Mouse (Mus musculus) layer of hippocampus, postnatal 10 days (tissue): ENCODE data around the gene Dnah3. TPM values are rescaled to one million over a fixed set of nuclear protein-coding genes. Genes with fewer than 3 reads are reported as not detected.

Source experiments
- DNase-seq, 2 experiments: peaks; one replicate each; pipeline ENCODE4 v3.0.0; 2021; ENCODE audit warnings: low spot score in 2 of 2
- total RNA-seq, 2 experiments: library from RNA; stranded (reverse); gene quantifications; 2 replicates each; pipeline ENCODE4 v1.2.3; 2021

The Dnah3 gene
- total RNA-seq, 2 experiments from 2014 or later, result 0.37 to 0.42 TPM

GRCm38 (mm10) chr7:119957421-119957820 is 137.7 kb downstream of the Dnah3 start:
- no peak for DNase-seq

DNA sequence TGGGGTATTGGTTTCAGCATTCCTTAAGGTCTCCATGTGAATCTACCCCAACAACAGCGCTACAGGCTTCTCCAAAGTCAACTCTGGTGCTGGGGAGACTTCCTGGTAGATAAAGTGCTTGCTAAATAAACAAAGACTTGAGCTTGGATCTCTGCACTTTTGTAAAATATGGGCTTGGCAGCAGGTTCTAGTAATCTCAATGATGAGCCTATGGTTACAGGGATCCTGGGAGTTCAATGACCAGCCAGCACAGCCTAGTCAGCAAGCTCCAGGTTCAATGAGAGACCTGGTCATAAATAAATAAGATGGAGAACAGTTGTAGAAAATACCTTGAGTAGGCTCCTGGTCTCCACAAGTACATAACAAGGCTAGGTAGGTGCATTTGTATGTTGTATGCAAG is 141.0 kb downstream of the Dnah3 start:
- DNase-seq, result no peak

DNA sequence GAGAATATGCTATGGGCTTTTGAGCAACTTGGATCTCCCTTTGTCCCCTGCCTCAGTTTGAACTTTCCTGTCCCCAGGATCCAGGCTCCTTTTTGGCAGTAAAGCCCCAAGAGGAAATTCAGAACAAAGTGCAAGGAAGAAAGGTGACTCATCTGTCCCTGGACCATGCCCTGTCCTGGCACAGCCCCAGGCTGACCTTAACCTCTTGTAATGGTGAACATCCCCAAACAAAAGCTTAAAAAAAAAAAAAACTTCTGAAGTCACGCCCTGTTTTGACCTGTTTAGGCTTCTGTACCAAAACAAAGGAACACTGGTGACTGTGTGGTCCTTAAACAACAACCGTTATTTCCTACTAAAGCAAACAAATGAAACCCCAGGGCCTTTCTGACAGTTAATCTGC is 153.5 kb downstream of the Dnah3 start:
- DNase-seq, result no peak

DNA sequence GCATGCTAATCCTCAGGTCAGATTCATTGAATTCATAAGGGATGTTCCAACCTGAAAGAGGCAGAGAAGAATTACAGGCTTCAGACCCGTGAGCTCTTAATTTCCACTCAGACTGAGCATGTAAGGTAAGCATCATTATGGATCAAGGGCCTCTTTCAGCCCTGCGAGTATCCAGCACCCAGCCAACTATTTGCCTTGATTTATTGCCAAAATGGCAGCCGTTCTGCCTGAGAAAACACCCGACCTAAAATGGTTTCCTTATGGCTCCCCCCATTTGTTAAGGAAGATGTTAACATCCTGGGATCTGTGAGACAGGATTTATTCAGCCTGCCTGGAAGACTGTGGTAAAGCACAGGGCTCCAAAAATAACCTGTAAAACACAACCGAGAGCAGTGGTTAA is 158.0 kb downstream of the Dnah3 start:
- no peak for DNase-seq

DNA sequence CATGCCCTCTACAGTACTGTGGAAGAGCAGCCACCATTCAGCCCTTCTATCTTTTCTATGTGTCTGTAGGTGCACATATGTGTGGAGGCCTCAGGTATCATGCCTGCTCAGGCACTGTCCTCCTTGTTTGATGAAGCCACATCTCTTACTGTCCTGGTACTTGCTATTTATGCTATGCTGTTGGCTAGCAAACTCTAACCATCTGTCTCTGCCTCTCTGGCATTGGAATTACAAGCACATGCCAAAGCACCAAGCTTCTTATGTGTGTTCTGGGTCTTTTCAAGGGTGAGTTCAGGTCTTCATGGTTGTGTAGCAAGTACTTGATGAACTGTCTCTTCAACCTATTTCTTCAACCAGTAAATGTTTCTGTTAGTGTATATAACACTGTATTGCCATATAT is 158.8 kb downstream of the Dnah3 start:
- no peak for DNase-seq

- DNase-seq, result no peak
Observed at GRCm38 (mm10) chr7:119928783-119929440, 166.2 kb downstream of the Dnah3 start.

GRCm38 (mm10) chr7:119921054-119921453 is 174.0 kb downstream of the Dnah3 start:
- DNase-seq, result no peak

DNA sequence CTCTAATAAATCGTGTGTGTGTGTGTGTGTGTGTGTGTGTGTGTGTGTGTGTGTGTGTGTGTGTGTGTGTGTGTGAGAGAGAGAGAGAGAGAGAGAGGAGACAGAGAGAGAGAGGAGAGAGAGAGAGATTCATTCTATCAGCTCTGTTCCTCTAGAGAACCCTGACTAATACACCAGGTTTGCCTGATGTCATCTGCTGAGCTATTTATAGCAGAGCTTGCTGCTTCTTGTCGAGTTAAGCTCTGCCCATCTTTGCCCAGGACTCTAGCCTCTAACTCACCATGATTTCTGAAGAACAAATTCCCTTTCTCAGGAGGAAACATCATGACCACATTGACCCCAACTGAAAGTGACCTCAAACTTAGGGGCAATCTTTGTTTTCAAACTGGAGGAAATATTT is 174.6 kb downstream of the Dnah3 start:
- no peak for DNase-seq

DNA sequence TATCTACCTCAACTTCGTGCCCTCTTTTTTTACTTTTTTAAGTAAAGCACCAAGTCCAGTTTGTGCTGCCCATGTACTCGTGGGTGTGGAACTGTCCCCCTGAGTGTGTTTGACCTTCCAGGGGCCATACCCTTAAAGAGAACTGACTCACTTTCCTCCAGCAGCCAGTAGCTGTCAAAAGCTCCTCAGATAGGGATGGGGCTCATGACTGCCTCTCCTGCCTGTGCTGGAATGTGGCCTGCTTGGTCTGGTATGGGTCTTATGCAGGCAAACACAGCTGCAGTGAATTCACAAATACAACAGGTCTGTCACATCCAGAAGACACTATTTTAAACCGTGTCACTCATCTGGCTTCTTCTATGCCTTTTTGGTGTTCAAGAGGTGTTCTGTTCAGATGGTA is 183.4 kb downstream of the Dnah3 start:
- DNase-seq, result no peak

DNA sequence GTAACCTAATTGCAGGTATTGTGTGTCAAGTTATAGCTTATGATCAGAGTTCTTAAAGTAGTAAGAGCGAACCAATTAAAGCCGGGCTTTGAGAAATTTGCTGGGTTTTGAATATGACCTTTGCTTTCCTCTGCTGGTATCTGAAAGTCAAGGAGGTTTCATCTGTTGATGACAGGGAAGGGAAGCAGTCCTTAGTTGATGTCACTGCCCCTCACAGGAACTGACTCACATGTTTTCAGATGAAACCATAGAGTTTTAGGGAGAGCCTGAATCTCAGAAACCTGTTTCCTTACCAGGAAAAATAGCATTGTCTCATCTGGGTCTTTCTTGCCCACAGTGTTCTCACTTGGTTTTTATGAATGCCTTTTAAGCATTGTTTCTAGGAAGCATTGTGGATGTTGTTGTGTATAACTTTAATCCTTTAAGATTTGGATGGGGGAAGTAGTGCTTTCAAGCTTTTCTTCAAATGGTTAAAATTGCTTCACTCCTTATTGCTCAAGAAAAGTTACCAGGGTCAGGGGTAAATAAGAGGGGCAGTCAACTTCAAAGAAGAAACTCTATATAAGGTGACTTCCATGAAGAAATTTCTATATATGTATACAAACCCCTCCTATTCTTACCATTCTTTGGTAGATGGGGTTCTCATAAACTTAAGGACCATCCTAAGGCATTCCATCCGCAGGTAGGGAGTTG is 188.4 kb downstream of the Dnah3 start:
- DNase-seq, result no peak

GRCm38 (mm10) chr7:119899386-119900057 is 195.6 kb downstream of the Dnah3 start:
- DNase-seq, result no peak

DNA sequence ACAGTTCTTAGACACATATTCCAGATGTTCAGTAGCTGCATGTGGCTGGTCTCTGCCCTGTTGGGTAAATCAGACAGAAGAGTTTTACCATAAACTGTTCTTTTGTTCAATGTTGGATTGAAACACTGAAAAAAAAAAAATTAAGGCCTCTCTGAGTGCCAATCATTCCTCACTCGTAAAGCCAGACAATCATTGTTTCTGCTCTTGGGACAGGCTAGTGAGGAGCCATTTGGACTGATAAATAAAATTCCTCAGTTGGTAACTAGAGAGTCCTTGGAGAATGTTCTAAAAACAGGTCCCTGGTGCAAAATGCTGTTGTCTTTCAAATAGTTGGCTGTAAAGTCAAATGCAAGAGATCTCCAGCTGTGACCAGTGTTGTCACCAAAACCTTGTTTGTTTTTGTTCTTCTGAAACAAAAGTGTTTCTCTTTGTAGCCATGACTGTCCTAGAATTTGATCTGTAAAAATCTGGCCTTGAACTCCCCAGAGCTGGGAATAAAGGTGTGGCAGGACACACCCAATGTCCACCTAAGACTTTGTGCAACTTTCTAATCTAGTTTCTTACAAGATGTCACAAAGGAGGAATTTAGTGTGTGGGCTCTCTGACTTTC is 196.7 kb downstream of the Dnah3 start:
- no peak for DNase-seq

- no peak for DNase-seq
Observed at GRCm38 (mm10) chr7:119897521-119898109, 197.5 kb downstream of the Dnah3 start.

GRCm38 (mm10) chr7:119895639-119896512 is 199.2 kb downstream of the Dnah3 start, which contains the start of the genes Lyrm1 and Dcun1d3:
Gene Lyrm1 (plus strand): TSS chr7:119895861.
Gene Dcun1d3 (minus strand): TSS chr7:119896298.
- DNase-seq, result peak; percentile 97 to 98

- peak in 1 of 2 experiments; percentile 9 for DNase-seq
Observed at GRCm38 (mm10) chr7:119894818-119895544, 200.1 kb downstream of the Dnah3 start.

DNA sequence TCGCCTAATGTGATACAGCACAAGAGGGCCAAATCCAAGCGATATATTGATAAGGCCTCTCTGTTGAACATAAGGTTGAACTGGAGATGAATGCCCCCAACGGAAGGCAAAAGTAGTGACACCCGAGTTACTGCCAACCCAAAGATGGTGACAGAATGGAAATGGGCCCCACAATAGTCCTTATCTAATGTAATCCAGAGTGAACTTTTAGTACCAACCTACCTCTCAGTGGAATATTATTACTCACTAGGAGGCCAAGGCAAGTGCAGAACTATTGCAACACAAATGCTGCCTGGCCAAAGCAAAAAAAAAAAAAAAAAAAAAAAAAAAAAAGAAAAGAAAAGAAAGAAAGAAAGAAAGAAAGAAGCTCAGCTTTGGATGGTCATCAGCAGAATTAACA is 202.3 kb downstream of the Dnah3 start:
- no peak for DNase-seq

- DNase-seq, result no peak
Observed at GRCm38 (mm10) chr7:119892198-119892597, 202.9 kb downstream of the Dnah3 start.

DNA sequence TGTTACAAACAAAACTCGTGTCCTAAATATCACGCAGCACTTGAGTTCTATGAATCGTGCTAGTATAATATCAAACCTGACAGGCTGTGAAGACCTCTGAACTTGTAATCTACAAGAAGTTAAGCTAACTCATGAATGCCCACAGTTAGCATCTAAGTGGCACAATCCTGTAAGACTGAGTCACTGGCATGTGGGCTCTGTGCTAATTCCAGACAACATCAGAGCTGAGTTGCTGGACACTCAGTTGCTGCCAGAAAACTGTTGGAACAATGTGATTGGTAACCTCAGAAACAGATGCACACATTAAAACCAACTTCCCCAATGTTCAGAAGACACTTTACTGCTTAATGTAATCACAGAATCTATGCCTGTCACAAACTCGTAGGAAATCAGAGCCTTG is 207.2 kb downstream of the Dnah3 start:
- DNase-seq, result no peak

DNA sequence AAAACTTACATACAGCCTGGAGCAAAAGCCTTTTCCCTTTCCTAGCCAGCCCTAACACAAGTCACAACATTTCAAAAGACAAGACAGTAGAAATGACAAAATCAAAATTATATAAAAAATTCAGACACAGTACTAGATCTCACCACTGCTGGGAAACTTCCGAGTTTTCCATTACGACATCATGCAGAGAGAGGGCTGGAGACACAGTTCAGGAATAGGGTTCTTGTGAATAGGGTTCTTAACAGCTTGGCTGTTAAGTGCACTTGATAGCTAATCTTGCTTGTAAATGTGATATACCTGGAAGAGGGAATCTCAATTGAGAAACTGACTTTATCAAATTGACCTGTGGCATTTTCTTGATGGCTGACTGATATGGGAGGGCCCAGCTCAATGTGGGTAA is 213.9 kb downstream of the Dnah3 start:
- no peak for DNase-seq

DNA sequence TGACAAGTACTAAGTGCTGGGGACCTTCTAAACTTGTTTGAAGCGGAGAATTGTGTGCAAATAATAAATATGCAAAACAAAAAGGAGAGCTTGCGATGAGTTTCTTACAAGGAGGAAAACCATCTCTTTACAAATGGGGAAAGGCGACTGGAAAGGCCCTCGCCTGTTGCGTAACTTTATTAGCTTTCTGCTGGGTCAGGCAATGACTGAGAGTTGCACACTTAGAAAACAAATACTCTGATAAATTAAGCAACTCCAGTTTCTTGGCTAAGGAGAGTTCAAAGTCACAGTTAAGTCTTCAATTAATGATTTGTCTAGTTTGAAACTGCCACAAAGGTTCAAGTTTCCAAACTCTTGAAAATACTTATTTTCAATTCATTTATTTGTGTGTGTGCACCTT is 214.7 kb downstream of the Dnah3 start:
- DNase-seq, result no peak
